Mouse (Mus musculus) liver, postnatal 0 days (tissue): ENCODE measurements around the gene Tprgl. TPM values are rescaled to one million over a fixed set of nuclear protein-coding genes. Genes with fewer than 3 reads are reported as not detected.

ENCODE experiments used
- ATAC-seq: fragments of 200-750 bp; cut with Nextera tagmentation; 2 replicates; pipeline ENCODE4 v1.8.0; 2017; ENCODE audit warnings: mild to moderate bottlenecking, moderate library complexity
- DNase-seq: peaks from one replicate; pipeline ENCODE4 v3.0.0-alpha.2; 2016
- H3K27ac ChIP-seq: fragments of 300-500 bp; sonication (generic); 2 replicates; pipeline ENCODE4 v1.5.1; 2014; ENCODE audit warnings: antibody characterized with exemption, moderate library complexity, mild to moderate bottlenecking, low read depth
- H3K27me3 ChIP-seq: fragments of 300-500 bp; sonication (generic); 2 replicates; pipeline ENCODE4 v1.6.1; 2014; ENCODE audit warnings: low read length, control low read depth, mixed read lengths; ENCODE audit not compliant: insufficient read depth
- H3K36me3 ChIP-seq: fragments of 300-500 bp; sonication (generic); replicated peaks from 2 replicates; pipeline ENCODE4 v1.6.1; 2014; ENCODE audit warnings: mild to moderate bottlenecking, control low read depth, low read length, moderate library complexity, mixed read lengths; ENCODE audit not compliant: insufficient read depth
- H3K4me1 ChIP-seq: fragments of 300-500 bp; sonication (generic); 2 replicates; pipeline ENCODE4 v1.6.1; 2014; ENCODE audit warnings: antibody characterized with exemption, mild to moderate bottlenecking, control low read depth; ENCODE audit not compliant: insufficient read depth
- H3K4me2 ChIP-seq: fragments of 300-500 bp; sonication (generic); 2 replicates; pipeline ENCODE4 v1.6.1; 2014; ENCODE audit warnings: low read depth, mild to moderate bottlenecking, low read length, moderate library complexity, mixed read lengths
- H3K4me3 ChIP-seq: fragments of 300-500 bp; sonication (generic); 2 replicates; pipeline ENCODE4 v1.5.1; 2014; ENCODE audit warnings: low read depth, low read length
- H3K9ac ChIP-seq: fragments of 300-500 bp; sonication (generic); replicated peaks from 2 replicates; pipeline ENCODE4 v1.6.1; 2014; ENCODE audit warnings: mild to moderate bottlenecking, moderate library complexity
- H3K9me3 ChIP-seq: fragments of 300-500 bp; sonication (generic); 2 replicates; pipeline ENCODE4 v1.6.1; 2016; ENCODE audit warnings: mild to moderate bottlenecking, control low read depth, low read length, mixed read lengths
- CTCF ChIP-seq: sonication (generic); IDR thresholded peaks from 2 replicates; pipeline ENCODE4 v1.5.1; 2016; ENCODE audit warnings: antibody characterized with exemption, low read depth
- EP300 ChIP-seq: IDR thresholded peaks from 2 replicates; pipeline ENCODE4 v1.6.1; 2016; ENCODE audit warnings: antibody characterized with exemption, low read depth, mild to moderate bottlenecking
- WGBS: fragments of 180-500 bp; shearing (Covaris S2); extraction: QIAGEN DNeasy Blood & Tissue Kit; methylation state at CpG from one replicate; pipeline ENCODE4 v1.1.7; 2014; ENCODE audit not compliant: insufficient replicate concordance; 5-methylcytosine and 5-hydroxymethylcytosine counted together
- polyA plus RNA-seq: library from polyadenylated mRNA; unstranded; fragments of >200 nt; fragmentation: Nextera tagmentation; extraction: Ambion mirVana; gene quantifications from 2 replicates; pipeline ENCODE4 v1.2.1, GENCODE M21; 2015

Gene Tprgl
- polyA plus RNA-seq, 1 experiment from 2014 or later: 74.4 TPM

- Histone ChIP-seq H3K9me3 (no peaks in the 10 kb centered on the region), H3K27ac (no peak within 1 kb of the TSS), H3K9ac (no peak within 1 kb of the TSS), H3K27me3 (peaks cover 61% of the 10 kb centered on the region), H3K4me2 (peak within 1 kb of the TSS; percentile 77), H3K36me3 (no peaks in the 10 kb centered on the region), H3K4me1 (peaks cover 26% of the 10 kb centered on the region), H3K4me3 (peak within 1 kb of the TSS; percentile 49)
- TF ChIP-seq CTCF (no peak), EP300 (no peak)
- DNase-seq (no peak), ATAC-seq (no peak)
- WGBS: 0% methylated on average over 4 of the region's 4 CpGs
Observed at GRCm38 (mm10) chr4:154140182-154140212, 20.5 kb downstream of the Tprgl start, which contains the start of gene Trp73. Gene Trp73, minus strand, starts transcription at chr4:154140208.

GRCm38 (mm10) chr4:154139671-154140181, 20.7 kb downstream of the Tprgl start:
- DNase-seq (no peak), ATAC-seq (no peak)
- Histone ChIP-seq H3K27me3 (peaks cover 61% of the 10 kb centered on the region), H3K4me1 (peaks cover 26% of the 10 kb centered on the region), H3K4me2 (peak overlapping the region; percentile 77), H3K36me3 (no peaks in the 10 kb centered on the region), H3K27ac (no peak overlapping the region), H3K9ac (no peak overlapping the region), H3K4me3 (peak overlapping the region; percentile 49), H3K9me3 (no peaks in the 10 kb centered on the region)
- TF ChIP-seq EP300 (no peak), CTCF (no peak)
- WGBS: 2% methylated on average over 43 of the region's 59 CpGs

GRCm38 (mm10) chr4:154137139-154137538, 23.3 kb downstream of the Tprgl start:
- H3K9ac ChIP-seq: no peak overlapping the region
- no peak for ATAC-seq
- 49% methylated on average over 5 of the region's 5 CpGs for WGBS
- H3K36me3 ChIP-seq: no peaks in the 10 kb centered on the region
- TF ChIP-seq CTCF (no peak), EP300 (no peak)
- no peak for DNase-seq
- peaks cover 64% of the 10 kb centered on the region for H3K27me3 ChIP-seq
- H3K4me1 ChIP-seq: peaks cover 14% of the 10 kb centered on the region
- H3K9me3 ChIP-seq: no peaks in the 10 kb centered on the region
- H3K4me3 ChIP-seq: no peak overlapping the region
- H3K4me2 ChIP-seq: no peak overlapping the region
- no peak overlapping the region for H3K27ac ChIP-seq

- Histone ChIP-seq H3K9me3 (no peaks in the 10 kb centered on the region), H3K27me3 (peaks cover 44% of the 10 kb centered on the region), H3K4me3 (no peak overlapping the region), H3K9ac (no peak overlapping the region), H3K4me2 (no peak overlapping the region), H3K4me1 (peaks cover 3% of the 10 kb centered on the region; the same call in 1 of the 2 replicates), H3K27ac (no peak overlapping the region), H3K36me3 (no peaks in the 10 kb centered on the region)
- TF ChIP-seq EP300 (no peak), CTCF (no peak)
- WGBS: 56% methylated on average over 4 of the region's 4 CpGs
- DNase-seq (no peak), ATAC-seq (no peak)
Observed at GRCm38 (mm10) chr4:154134803-154135202, 25.7 kb downstream of the Tprgl start.

GRCm38 (mm10) chr4:154131894-154132293, 28.6 kb downstream of the Tprgl start:
- peaks cover 16% of the 10 kb centered on the region; the same call in 1 of the 2 replicates for H3K27me3 ChIP-seq
- DNase-seq (no peak), ATAC-seq (no peak)
- TF ChIP-seq EP300: no peak
- TF ChIP-seq CTCF: no peak
- no peaks in the 10 kb centered on the region for H3K4me1 ChIP-seq
- H3K9me3 ChIP-seq: no peaks in the 10 kb centered on the region
- no peak overlapping the region for H3K4me3 ChIP-seq
- no peak overlapping the region for H3K27ac ChIP-seq
- 72% methylated on average over 4 of the region's 4 CpGs for whole genome bisulfite sequencing
- no peak overlapping the region for H3K9ac ChIP-seq
- no peaks in the 10 kb centered on the region for H3K36me3 ChIP-seq
- H3K4me2 ChIP-seq: no peak overlapping the region

GRCm38 (mm10) chr4:154129950-154130349, 30.5 kb downstream of the Tprgl start:
- Histone ChIP-seq H3K27ac (no peak overlapping the region), H3K4me3 (no peak overlapping the region), H3K4me1 (no peaks in the 10 kb centered on the region), H3K36me3 (no peaks in the 10 kb centered on the region), H3K27me3 (peaks cover 6% of the 10 kb centered on the region; the same call in 1 of the 2 replicates), H3K4me2 (no peak overlapping the region), H3K9ac (no peak overlapping the region), H3K9me3 (no peaks in the 10 kb centered on the region)
- DNase-seq: no peak
- ATAC-seq: no peak
- TF ChIP-seq EP300 (no peak), CTCF (no peak)

- H3K4me2 ChIP-seq: no peak overlapping the region
- H3K4me1 ChIP-seq: peaks cover 5% of the 10 kb centered on the region; the same call in 1 of the 2 replicates
- 76% methylated on average over 3 of the region's 3 CpGs for WGBS
- DNase-seq: no peak
- no peak overlapping the region for H3K27ac ChIP-seq
- no peak overlapping the region for H3K4me3 ChIP-seq
- TF ChIP-seq CTCF (no peak), EP300 (no peak)
- H3K9me3 ChIP-seq: no peaks in the 10 kb centered on the region
- no peaks in the 10 kb centered on the region for H3K36me3 ChIP-seq
- peaks cover 3% of the 10 kb centered on the region; the same call in 1 of the 2 replicates for H3K27me3 ChIP-seq
- ATAC-seq: no peak
- no peak overlapping the region for H3K9ac ChIP-seq
Observed at GRCm38 (mm10) chr4:154127273-154127672, 33.2 kb downstream of the Tprgl start.
